Mouse (Mus musculus): ENCODE data around the gene Arsk. TPM values are rescaled to one million over a fixed set of nuclear protein-coding genes. Genes with fewer than 3 reads are reported as not detected.

Arsk gene
- polyA plus RNA-seq, 1 experiment from 2014 or later: 8.2 TPM

Other genes with a start within 250 kb of the Arsk start
- 17.6 and 20.0 TPM in 2 replicates for gene Rhobtb3, start 154.7 kb downstream of the Arsk start, polyA plus RNA-seq (2015; fragmentation: Nextera tagmentation; extraction: Ambion mirVana)
- 0.35 and 0.57 TPM in 2 replicates for gene Spata9, start 131.5 kb downstream of the Arsk start, polyA plus RNA-seq (2015; fragmentation: Nextera tagmentation; extraction: Ambion mirVana)
- 19.8 and 23.5 TPM in 2 replicates for gene Rfesd, start 79.9 kb downstream of the Arsk start, polyA plus RNA-seq (2015; fragmentation: Nextera tagmentation; extraction: Ambion mirVana)
- 0.12 and 0.47 TPM in 2 replicates for gene Gpr150, start 41.7 kb downstream of the Arsk start, polyA plus RNA-seq (2015; fragmentation: Nextera tagmentation; extraction: Ambion mirVana)
- 14.6 and 16.0 TPM in 2 replicates for gene Ttc37, start 74 bp upstream of the Arsk start, polyA plus RNA-seq (2015; fragmentation: Nextera tagmentation; extraction: Ambion mirVana)
- not detected in 2 replicates for gene Fam81b, start 206.4 kb upstream of the Arsk start, polyA plus RNA-seq (2015; fragmentation: Nextera tagmentation; extraction: Ambion mirVana)